Mouse (Mus musculus) lung, embryonic 14.5 days (tissue): ENCODE measurements around the gene Stag1. TPM values are rescaled to one million over a fixed set of nuclear protein-coding genes. Genes with fewer than 3 reads are reported as not detected.

Experiments used
- ATAC-seq: fragments of 200-750 bp; cut with Nextera tagmentation; 2 replicates; pipeline ENCODE4 v1.8.0; 2017; ENCODE audit warnings: mild to moderate bottlenecking, moderate TSS enrichment, moderate library complexity; ENCODE audit not compliant: insufficient read depth
- DNase-seq: peaks from one replicate; pipeline ENCODE4 v3.0.0-alpha.2; 2015
- H3K27ac ChIP-seq: fragments of 300-500 bp; sonication (generic); 2 replicates; pipeline ENCODE4 v1.5.1; 2014; ENCODE audit warnings: low read depth, mild to moderate bottlenecking, moderate library complexity
- H3K27me3 ChIP-seq: fragments of 300-500 bp; sonication (generic); 2 replicates; pipeline ENCODE4 v1.6.1; 2014; ENCODE audit warnings: low read length, control low read depth; ENCODE audit not compliant: insufficient read depth
- H3K36me3 ChIP-seq: fragments of 300-500 bp; sonication (generic); 2 replicates; pipeline ENCODE4 v1.6.1; 2014; ENCODE audit warnings: control low read depth; ENCODE audit not compliant: insufficient read depth
- H3K4me1 ChIP-seq: fragments of 300-500 bp; sonication (generic); 2 replicates; pipeline ENCODE4 v1.6.1; 2014; ENCODE audit warnings: antibody characterized with exemption, control low read depth; ENCODE audit not compliant: insufficient read depth
- H3K4me2 ChIP-seq: fragments of 300-500 bp; sonication (generic); 2 replicates; pipeline ENCODE4 v1.6.1; 2014; ENCODE audit warnings: mild to moderate bottlenecking
- H3K4me3 ChIP-seq: fragments of 300-500 bp; sonication (generic); 2 replicates; pipeline ENCODE4 v1.5.1; 2014; ENCODE audit warnings: low read depth, low read length
- H3K9ac ChIP-seq: fragments of 300-500 bp; sonication (generic); 2 replicates; pipeline ENCODE4 v1.6.1; 2014
- H3K9me3 ChIP-seq: fragments of 300-500 bp; sonication (generic); 2 replicates; pipeline ENCODE4 v1.6.1; 2016; ENCODE audit warnings: low read depth, low read length, control low read depth
- CTCF ChIP-seq: IDR thresholded peaks from 2 replicates; pipeline ENCODE4 v1.5.1; 2016; ENCODE audit warnings: antibody characterized with exemption, low read depth
- WGBS: fragments of 180-500 bp; shearing (Covaris S2); extraction: QIAGEN DNeasy Blood & Tissue Kit; methylation state at CpG from one replicate; pipeline ENCODE4 v1.1.7; 2014; 5-methylcytosine and 5-hydroxymethylcytosine counted together
- polyA plus RNA-seq: library from polyadenylated mRNA; unstranded; fragments of >200 nt; fragmentation: Nextera tagmentation; extraction: Ambion mirVana; gene quantifications from 2 replicates; pipeline ENCODE4 v1.2.1, GENCODE M21; 2014

Stag1 gene
- polyA plus RNA-seq, 1 experiment from 2014 or later = 48.4 TPM

DNA sequence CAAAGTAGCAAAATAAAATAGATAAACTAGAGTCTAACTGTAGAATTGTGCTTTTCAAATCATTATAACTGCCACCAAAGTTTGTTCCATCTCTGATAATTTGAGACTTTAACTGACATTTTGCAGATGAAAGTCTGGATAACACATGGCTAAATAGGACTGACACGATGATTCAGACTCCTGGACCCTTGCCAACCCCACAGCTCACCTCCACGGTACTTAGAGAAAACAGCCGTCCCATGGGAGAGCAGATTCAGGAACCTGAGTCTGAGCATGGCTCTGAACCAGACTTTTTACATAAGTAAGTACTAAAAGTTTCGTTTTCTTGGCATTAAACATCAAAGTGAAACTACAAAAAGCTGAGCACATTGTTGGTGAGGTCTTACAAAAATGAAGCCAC, 353.9 kb downstream of the Stag1 start:
- no peak overlapping the region for H3K9ac ChIP-seq
- 63% methylated on average over 4 of the region's 4 CpGs for WGBS
- H3K4me3 ChIP-seq = no peak overlapping the region
- no peaks in the 10 kb centered on the region for H3K27me3 ChIP-seq
- DNase-seq = no peak
- peaks cover 35% of the 10 kb centered on the region for H3K36me3 ChIP-seq
- H3K9me3 ChIP-seq = no peaks in the 10 kb centered on the region
- ATAC-seq = no peak
- TF ChIP-seq CTCF = no peak
- no peaks in the 10 kb centered on the region for H3K4me1 ChIP-seq
- H3K27ac ChIP-seq = no peak overlapping the region
- H3K4me2 ChIP-seq = no peak overlapping the region

- Histone ChIP-seq H3K9me3 (no peaks in the 10 kb centered on the region), H3K4me2 (no peak overlapping the region), H3K27ac (no peak overlapping the region), H3K36me3 (peaks cover 13% of the 10 kb centered on the region; the same call in 1 of the 2 replicates), H3K4me3 (no peak overlapping the region), H3K9ac (no peak overlapping the region), H3K4me1 (no peaks in the 10 kb centered on the region), H3K27me3 (no peaks in the 10 kb centered on the region)
- no peak for ATAC-seq
- TF ChIP-seq CTCF = no peak
- DNase-seq = no peak
- 73% methylated on average over 5 of the region's 5 CpGs for WGBS
Observed at GRCm38 (mm10) chr9:100962903-100963427, 365.4 kb downstream of the Stag1 start.

GRCm38 (mm10) chr9:100963428-100963912, 365.9 kb downstream of the Stag1 start:
- TF ChIP-seq CTCF = no peak
- no peak for ATAC-seq
- no peak for DNase-seq
- Histone ChIP-seq H3K4me3 (no peak overlapping the region), H3K9me3 (no peaks in the 10 kb centered on the region), H3K4me2 (no peak overlapping the region), H3K36me3 (peaks cover 11% of the 10 kb centered on the region; the same call in 1 of the 2 replicates), H3K27me3 (no peaks in the 10 kb centered on the region), H3K4me1 (no peaks in the 10 kb centered on the region), H3K9ac (no peak overlapping the region), H3K27ac (no peak overlapping the region)
- WGBS = 61% methylated on average over 1 of the region's 1 CpGs

- Histone ChIP-seq H3K4me1 (no peaks in the 10 kb centered on the region), H3K9me3 (no peaks in the 10 kb centered on the region), H3K27me3 (no peaks in the 10 kb centered on the region), H3K27ac (no peak overlapping the region), H3K4me3 (no peak overlapping the region), H3K4me2 (no peak overlapping the region), H3K36me3 (peaks cover 10% of the 10 kb centered on the region; the same call in 1 of the 2 replicates), H3K9ac (no peak overlapping the region)
- DNase-seq = no peak
- no peak for TF ChIP-seq CTCF
- WGBS = 73% methylated on average over 4 of the region's 4 CpGs
- ATAC-seq = no peak
Observed at GRCm38 (mm10) chr9:100964106-100964505, 366.5 kb downstream of the Stag1 start.

DNA sequence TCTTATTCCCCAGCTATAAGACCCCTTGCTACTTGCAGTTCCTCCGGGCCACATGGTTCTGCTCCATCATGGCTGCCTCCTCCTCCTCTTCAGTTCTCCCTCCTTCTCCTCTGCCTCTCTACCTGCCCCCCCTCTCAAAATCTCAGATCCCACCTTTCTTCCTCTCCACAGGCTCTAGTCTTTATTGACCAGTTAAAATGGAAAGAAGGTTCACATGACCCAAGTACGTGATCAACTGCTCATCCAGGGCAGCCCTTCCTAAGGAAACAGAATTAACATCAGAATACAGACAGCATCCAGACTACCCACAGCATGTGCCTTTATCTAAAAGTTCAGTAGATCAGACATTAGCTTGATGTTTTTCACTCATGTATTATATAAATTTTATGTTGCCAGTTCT, 371.9 kb downstream of the Stag1 start:
- Histone ChIP-seq H3K27ac (no peak overlapping the region), H3K4me3 (no peak overlapping the region), H3K4me2 (no peak overlapping the region), H3K36me3 (no peaks in the 10 kb centered on the region), H3K9me3 (no peaks in the 10 kb centered on the region), H3K9ac (no peak overlapping the region), H3K27me3 (no peaks in the 10 kb centered on the region), H3K4me1 (no peaks in the 10 kb centered on the region)
- ATAC-seq (no peak), DNase-seq (no peak)
- no peak for TF ChIP-seq CTCF
- 83% methylated on average over 2 of the region's 2 CpGs for WGBS

DNA sequence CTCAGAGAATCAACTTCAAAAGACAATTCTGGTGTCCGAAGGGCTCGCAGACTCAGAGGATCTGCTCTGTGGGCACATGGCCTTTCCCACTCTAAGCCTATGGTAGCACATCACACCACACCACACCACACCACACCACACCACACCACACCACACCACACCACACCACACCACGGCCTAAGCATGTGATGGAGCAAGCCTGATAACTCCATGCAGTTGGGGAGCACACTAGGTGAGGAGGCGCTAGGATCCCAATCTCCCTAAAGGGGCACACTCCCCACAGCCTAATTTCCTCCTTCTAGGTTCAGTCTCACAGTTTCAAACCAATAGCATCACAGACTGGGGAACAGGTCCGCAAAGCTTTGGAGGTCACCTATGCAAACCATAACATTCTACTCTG, 381.1 kb downstream of the Stag1 start:
- no peaks in the 10 kb centered on the region for H3K4me1 ChIP-seq
- no peak for DNase-seq
- H3K9me3 ChIP-seq = no peaks in the 10 kb centered on the region
- H3K4me3 ChIP-seq = no peak overlapping the region
- no peak for ATAC-seq
- H3K36me3 ChIP-seq = no peaks in the 10 kb centered on the region
- H3K4me2 ChIP-seq = no peak overlapping the region
- no peak overlapping the region for H3K27ac ChIP-seq
- no peak for TF ChIP-seq CTCF
- no peaks in the 10 kb centered on the region for H3K27me3 ChIP-seq
- WGBS = 91% methylated on average over 5 of the region's 5 CpGs
- no peak overlapping the region for H3K9ac ChIP-seq

DNA sequence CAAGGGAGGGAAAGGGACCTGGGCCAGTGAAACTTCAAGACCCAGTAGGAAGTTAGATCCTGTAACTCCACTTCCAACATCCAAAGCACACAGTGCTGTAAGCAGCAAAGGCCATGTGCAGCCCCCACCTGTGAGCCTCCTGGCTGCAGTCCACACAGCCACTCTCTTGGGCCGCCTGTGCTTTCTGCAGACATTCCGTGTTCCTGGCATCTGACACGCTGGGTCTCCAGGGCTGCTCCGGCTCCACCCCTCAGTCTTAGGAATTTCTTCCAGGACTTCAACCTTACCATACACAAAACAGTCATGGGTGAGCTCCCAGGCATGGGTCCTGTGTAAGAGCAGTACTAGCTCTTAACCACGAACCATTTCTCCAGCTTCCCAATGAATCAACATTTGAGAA, 381.7 kb downstream of the Stag1 start:
- TF ChIP-seq CTCF = no peak
- Histone ChIP-seq H3K36me3 (peaks cover 4% of the 10 kb centered on the region; the same call in 1 of the 2 replicates), H3K27me3 (no peaks in the 10 kb centered on the region), H3K27ac (no peak overlapping the region), H3K9me3 (no peaks in the 10 kb centered on the region), H3K4me1 (no peaks in the 10 kb centered on the region), H3K9ac (no peak overlapping the region), H3K4me2 (no peak overlapping the region), H3K4me3 (no peak overlapping the region)
- ATAC-seq = no peak; the same call in 1 of the 2 replicates
- WGBS = 50% methylated on average over 5 of the region's 5 CpGs
- DNase-seq = peak; percentile 31
